Mouse (Mus musculus): ENCODE measurements around the gene Arvcf.

Arvcf gene

GRCm38 (mm10) chr16:18347931-18348600 lies at the start of gene Arvcf, which contains the start of gene Tango2:
Arvcf (plus strand) TSS chr16:18348182.
Tango2 (minus strand) TSS chr16:18348103.
- peak; percentile 96 to 97 for DNase-seq (ENCODE audit: low spot score in 2 of 2)

DNA sequence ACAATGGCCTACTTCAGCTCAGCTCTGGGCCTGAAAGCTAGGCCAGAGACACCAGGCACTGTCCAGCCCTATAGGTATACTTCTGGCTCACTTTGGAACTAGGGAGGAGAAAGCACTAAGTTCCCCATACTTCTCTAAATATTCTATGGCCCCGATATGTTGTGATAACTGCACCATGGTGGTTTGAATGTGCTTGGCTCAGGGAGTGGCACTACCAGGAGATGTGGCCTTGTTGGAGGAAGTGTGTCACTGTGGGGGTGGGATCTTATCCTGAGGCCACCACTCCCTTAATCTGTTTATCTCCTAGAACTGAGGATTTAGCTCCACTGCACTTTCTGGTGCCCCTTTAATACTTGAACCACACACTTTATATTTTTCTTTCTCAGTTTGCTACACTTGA lies 39.8 kb upstream of the Arvcf start:
- DNase-seq (ENCODE audit: low spot score in 2 of 2) = no peak

- DNase-seq (ENCODE audit: low spot score in 2 of 2) = no peak
Measured at GRCm38 (mm10) chr16:18318992-18319391, 29.0 kb upstream of the Arvcf start.

- DNase-seq (ENCODE audit: low spot score in 2 of 2) = no peak
Measured at GRCm38 (mm10) chr16:18321443-18321842, 26.5 kb upstream of the Arvcf start.

DNA sequence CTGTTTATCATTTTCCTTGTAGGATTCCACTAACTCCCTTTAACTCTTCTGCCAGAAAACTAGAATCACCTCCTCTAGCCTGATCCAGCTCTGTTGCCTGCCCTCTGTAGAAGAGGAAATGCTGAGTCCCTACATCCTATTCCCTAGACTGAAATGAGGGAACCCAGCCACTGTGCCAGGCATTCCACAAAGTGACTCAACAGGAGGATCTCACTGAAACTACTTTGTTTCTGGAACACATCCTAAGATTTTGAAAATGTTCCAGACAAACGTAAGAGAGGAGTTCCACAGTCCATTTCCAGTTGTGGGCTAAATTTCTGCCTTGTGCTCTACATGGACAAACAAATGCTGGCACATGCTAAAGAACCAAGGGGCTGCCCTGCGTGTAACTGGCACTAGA lies 24.5 kb upstream of the Arvcf start:
- DNase-seq (ENCODE audit: low spot score in 2 of 2) = no peak

DNA sequence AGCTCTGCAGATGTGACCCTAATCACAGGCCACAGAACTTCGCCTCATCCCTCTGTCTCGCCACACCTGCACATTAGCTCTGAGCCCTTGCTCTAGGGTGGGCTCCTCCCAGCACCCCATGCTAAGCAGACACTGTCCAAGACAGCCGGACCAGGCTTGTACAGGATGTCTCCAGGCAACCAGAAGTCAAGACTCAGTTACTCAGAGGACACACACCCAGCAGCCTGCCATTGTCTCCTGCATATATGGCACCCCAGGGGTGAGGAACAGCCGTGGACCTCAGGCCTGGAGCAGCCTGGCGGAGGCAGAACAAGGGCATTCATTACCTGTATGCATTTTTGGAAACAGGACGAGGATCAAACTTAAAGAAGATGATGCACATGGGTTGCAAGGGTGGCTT lies 24.0 kb upstream of the Arvcf start:
- no peak for DNase-seq (ENCODE audit: low spot score in 2 of 2)

- DNase-seq (ENCODE audit: low spot score in 2 of 2) = no peak
Measured at GRCm38 (mm10) chr16:18325741-18326140, 22.2 kb upstream of the Arvcf start.

- no peak for DNase-seq (ENCODE audit: low spot score in 2 of 2)
Measured at GRCm38 (mm10) chr16:18327936-18328335, 20.0 kb upstream of the Arvcf start.

DNA sequence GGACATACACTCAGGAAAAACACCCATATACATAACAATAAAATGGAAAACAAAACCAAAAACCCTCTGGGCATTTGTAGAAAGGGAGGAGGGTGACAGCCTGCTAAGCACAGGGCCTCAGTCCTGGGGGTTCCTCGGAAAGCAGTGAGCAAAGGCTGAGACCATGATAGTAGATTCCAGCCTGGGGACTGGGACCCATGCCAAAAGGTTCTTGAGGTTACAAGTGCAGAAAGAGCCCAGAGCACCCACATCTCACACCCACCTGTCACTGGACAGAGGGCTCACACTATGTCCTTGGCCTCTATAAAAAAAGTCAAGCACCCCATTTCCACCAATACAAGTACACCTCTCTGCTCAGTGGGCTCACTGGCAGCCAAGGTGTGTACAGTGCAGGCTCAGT lies 19.5 kb upstream of the Arvcf start:
- DNase-seq (ENCODE audit: low spot score in 2 of 2) = no peak

DNA sequence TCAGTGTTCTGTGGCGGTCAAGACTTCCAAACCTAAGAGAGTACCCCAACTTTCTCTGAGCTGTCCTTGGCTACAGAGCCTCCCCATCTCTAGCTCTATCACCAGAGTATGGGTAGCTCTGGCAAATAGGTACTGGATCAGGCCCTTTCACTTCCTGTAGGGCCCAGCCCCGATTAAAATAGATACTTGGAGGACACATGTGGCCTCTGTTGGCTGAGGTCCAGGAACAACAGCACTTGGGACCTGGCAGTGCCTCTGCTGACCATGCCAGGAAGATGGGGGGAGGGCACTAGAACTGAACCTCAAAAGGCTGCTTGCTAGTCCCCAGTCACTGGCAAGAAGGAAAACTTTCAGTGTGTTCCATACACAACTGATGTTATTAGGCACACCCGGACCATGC lies 14.0 kb upstream of the Arvcf start:
- DNase-seq (ENCODE audit: low spot score in 2 of 2) = no peak

- no peak for DNase-seq (ENCODE audit: low spot score in 2 of 2)
Measured at GRCm38 (mm10) chr16:18335981-18336380, 12.0 kb upstream of the Arvcf start.

DNA sequence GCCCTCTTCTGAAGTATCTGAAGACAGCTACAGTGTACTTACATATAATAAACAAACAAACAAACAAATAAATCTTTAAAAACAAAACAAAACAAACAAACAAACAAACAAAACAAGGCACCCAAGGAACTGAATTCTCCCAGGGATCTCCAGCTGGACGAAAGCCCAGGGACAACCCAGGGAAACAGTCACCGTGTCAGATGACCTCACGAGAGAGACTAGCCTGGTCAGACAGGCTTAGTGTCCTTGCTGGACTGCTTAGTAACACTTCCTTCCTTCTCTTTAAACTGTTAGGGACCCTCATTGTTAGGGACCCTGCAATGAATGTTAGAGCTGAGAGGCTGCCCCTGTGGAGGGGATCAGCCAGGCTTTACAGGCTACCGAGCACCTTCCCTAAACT lies 10.7 kb upstream of the Arvcf start:
- DNase-seq (ENCODE audit: low spot score in 2 of 2) = no peak

DNA sequence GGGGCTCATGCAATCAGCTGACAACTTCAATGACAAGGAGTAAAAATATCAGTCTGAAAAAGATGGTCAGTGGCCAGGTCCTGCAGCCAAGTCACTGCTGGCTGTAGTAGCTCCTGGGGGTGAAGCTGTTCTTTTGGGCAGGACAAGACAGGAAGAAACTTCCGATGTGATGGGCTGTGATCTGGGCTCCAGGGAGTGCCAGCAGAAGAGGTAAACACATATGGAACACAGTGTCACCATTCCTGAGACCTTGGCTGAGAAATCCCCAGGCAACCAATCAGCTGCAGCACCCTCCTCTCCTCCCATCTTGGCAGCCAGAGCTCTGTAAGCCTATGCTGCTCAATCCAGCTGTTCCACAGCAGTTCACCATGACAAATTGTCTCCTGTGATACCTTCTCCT lies 8.1 kb upstream of the Arvcf start:
- no peak for DNase-seq (ENCODE audit: low spot score in 2 of 2)

DNA sequence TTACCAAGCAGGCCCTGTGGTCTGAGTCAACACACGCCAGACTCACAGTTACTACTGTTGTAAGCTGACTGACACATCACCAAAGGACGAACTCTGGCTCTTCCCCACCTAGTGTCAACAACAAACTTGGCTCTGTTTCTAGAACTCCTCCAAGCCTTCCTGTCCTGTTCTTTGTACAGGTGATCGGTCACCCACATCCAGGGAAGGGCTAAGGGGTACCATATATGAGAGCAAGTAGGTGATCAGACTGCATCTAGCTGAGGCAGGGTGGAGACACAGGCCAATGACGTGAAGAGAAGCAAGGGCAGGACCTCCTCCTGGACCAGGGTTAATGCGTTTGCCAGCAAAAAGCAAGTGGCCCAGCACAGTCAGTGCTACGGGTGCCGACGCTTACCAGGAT lies 6.4 kb upstream of the Arvcf start:
- DNase-seq (ENCODE audit: low spot score in 2 of 2) = no peak

DNA sequence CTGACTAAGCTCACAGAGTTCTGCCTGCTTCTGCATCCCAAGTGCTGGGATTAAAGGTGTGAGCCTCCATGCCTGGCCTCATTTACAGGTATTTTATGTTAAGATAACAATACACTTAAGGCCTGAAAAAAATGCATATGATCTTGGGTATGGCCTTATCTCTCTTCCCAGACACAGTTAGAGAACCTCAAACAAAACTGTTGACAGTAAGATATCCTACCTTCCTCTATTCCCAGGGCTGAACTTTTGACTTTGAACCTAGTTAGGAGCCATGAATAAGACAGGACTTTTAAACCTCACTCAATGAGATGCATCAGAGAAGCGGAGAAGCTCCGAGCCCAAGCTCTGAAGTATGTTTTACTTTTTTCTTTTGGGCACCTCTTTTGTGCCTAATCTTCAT lies 5.9 kb upstream of the Arvcf start:
- no peak for DNase-seq (ENCODE audit: low spot score in 2 of 2)

DNA sequence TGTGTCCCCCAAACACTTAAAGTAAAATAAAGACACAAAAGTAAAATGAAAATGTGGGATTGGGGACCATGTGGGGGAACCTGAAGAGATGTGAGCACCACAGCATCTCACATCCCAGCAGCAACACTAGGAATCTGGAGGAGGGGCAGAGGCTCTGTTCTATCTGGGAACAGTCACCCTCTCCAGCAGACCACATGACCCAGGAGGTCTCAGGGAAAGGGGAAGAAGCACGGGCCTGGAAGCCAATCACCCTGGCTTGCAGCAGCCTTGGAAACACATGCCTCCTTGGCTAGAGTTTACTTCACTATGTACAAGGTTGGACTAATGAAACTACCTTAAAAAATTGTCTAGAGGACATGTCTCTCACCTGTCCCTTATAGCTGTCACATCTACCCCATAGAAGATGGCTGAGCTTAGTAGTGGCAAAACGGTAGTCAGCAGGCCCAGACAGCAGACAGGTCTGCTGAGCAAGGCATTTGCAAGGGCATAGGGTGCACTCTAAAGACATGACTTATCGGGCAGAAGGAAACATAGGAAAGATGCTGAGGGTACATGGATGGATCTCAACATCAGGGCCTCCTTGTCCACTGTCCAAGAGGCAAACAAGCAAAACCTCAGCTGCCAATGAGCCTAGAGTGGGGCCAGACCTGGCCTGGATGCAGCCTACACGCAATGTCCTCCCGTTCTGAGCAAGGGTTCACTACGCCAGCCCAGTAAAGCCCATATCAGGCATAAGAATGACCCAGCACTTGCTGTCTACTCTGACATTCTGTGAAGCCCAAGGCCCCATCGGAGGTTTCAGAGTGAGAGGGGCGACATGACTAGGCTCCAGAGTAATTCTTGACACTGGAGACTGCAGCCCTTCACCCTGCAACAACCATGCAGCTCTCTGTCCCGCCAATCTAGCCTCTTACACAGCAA lies 5.1 kb upstream of the Arvcf start:
- DNase-seq (ENCODE audit: low spot score in 2 of 2) = peak; percentile 14 to 31

DNA sequence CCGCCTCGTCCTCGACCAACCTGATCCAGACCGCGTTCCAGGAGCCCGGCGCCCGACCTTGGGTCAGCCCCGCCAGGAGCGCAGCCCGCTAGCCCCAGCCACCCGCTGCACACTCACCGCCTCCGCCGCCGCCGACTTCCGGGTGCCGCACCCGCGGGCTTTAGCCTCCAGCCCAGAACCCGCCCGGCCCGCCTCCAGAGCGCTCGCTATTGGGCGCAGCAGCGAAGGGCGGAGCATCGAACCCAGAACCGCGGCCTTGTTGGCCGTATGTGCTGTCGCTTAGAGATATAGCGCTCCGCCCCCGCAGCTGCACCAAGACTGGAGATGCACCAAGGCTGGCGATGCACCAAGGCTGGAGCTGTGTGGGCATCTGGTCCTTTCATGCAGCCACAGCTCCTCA lies 4.2 kb upstream of the Arvcf start:
- DNase-seq (ENCODE audit: low spot score in 2 of 2) = peak; percentile 98

GRCm38 (mm10) chr16:18345243-18345642 lies 2.7 kb upstream of the Arvcf start:
- peak; percentile 89 to 94 for DNase-seq (ENCODE audit: low spot score in 2 of 2)

DNA sequence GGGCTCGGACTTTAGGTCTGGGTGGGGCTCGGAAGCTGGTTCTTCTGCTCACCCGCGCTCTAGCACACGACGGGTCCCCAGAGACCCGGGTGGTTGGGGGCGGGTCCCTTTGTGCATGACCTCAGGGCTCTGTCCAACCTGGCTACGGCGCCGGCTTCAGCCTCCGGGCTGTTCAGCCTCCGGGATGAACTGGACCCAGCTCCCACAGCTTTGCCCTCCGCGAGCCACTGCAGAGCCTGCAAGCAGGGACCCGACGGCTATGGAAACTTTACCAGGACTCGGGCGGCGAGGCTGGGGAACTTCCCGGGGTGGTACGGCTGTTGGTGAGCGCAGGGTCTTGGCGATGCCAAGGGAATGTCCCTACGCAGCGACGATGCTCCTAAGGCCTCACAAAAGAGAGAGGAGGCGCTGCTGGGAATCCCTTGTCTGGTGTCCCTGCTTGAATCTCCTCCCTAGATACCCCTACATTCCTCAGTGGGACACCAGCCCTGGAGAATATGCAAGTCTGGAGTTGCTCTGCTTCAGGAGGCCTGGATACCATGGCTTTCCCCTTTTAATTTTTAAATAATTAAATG lies 706 bp downstream of the Arvcf start:
- peak; percentile 27 to 38 for DNase-seq (ENCODE audit: low spot score in 2 of 2)

GRCm38 (mm10) chr16:18349761-18350325 lies 1.9 kb downstream of the Arvcf start:
- DNase-seq (ENCODE audit: low spot score in 2 of 2) = no peak

DNA sequence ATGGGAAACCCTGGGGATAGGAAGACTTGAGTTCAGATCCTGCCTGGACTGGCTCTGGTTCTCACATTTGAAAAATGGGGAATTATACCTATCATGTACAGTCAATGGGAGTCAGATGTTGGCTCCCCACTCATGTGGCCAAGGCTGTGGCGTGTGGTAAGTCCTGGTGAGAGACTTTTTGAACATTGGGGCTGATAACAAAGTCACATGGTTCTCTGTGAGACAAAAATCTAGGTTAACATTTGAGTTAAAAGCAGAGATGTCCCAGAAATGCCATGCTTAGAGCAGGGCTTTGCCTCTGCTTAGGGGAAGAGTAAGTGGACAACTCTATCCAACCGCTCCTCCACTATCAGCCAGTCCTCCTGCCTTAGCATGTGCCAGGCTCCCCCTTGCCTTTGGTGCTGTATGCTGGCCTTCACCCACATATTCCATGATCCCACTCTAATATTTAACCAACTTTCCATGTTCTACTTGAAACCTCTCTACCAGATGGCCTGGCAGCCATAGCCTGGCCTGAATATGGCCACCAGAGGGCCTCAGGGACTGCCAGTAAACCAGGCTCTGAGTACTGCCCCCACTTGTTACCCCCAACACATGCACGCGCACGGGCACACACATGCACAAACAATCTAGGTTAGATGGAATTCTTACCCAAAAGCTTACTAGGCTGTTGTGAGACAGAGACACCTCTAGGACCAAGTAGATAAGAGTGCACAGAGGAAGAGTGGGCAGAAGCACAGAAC lies 3.5 kb downstream of the Arvcf start:
- peak; percentile 34 to 58 for DNase-seq (ENCODE audit: low spot score in 2 of 2)

- no peak for DNase-seq (ENCODE audit: low spot score in 2 of 2)
Measured at GRCm38 (mm10) chr16:18353106-18353505, 5.1 kb downstream of the Arvcf start.
